Mouse (Mus musculus): ENCODE data around the gene Mob3a. TPM values are rescaled to one million over a fixed set of nuclear protein-coding genes. Genes with fewer than 3 reads are reported as not detected.

The Mob3a gene
- polyA plus RNA-seq, 1 experiment from 2014 or later = 34.5 TPM

- Histone ChIP-seq H3K79me2 (ENCODE audit: inconsistent target) (peaks cover 35% of the 10 kb centered on the region), H3K27ac (peak overlapping the region; percentile 100), H3K4me3 (ENCODE audit: inconsistent target) (peak overlapping the region; percentile 74), H3K36me3 (ENCODE audit: inconsistent target) (0 out of 2 replicates have a peak, but pooled peaks cover 5% of the 10 kb centered on the region)
- WGBS (ENCODE audit: missing documents) = under 1% methylated on average over 9 of the region's 9 CpGs
Observed at GRCm38 (mm10) chr10:80677128-80677875, 24.5 kb downstream of the Mob3a start.

- 1% methylated on average over 75 of the region's 78 CpGs for WGBS (ENCODE audit: missing documents)
- H3K79me2 ChIP-seq (ENCODE audit: inconsistent target) = peaks cover 44% of the 10 kb centered on the region
Observed at GRCm38 (mm10) chr10:80676198-80676928, 25.4 kb downstream of the Mob3a start.

GRCm38 (mm10) chr10:80675405-80676197 is 26.2 kb downstream of the Mob3a start:
- Histone ChIP-seq H3K4me3 (ENCODE audit: inconsistent target) (peak overlapping the region; percentile 93), H3K36me3 (ENCODE audit: inconsistent target) (peaks cover 21% of the 10 kb centered on the region), H3K79me2 (ENCODE audit: inconsistent target) (peaks cover 52% of the 10 kb centered on the region), H3K27ac (peak overlapping the region; percentile 73)
- 2% methylated on average over 30 of the region's 54 CpGs for WGBS (ENCODE audit: missing documents)

More at GRCm38 (mm10) chr10:80676198-80676928, 25.4 kb downstream of the Mob3a start:
- Histone ChIP-seq H3K27ac (peak overlapping the region; percentile 100), H3K36me3 (ENCODE audit: inconsistent target) (peaks cover 14% of the 10 kb centered on the region), H3K4me3 (ENCODE audit: inconsistent target) (peak overlapping the region; percentile 74)

- peaks cover 28% of the 10 kb centered on the region for H3K36me3 ChIP-seq (ENCODE audit: inconsistent target)
- peak overlapping the region; percentile 73 for H3K27ac ChIP-seq
- peak overlapping the region; percentile 93 for H3K4me3 ChIP-seq (ENCODE audit: inconsistent target)
- 4% methylated on average over 6 of the region's 6 CpGs for WGBS (ENCODE audit: missing documents)
- peaks cover 59% of the 10 kb centered on the region for H3K79me2 ChIP-seq (ENCODE audit: inconsistent target)
Observed at GRCm38 (mm10) chr10:80674851-80675404, 26.8 kb downstream of the Mob3a start.

GRCm38 (mm10) chr10:80674161-80674711 is 27.5 kb downstream of the Mob3a start:
- Histone ChIP-seq H3K36me3 (ENCODE audit: inconsistent target) (peaks cover 35% of the 10 kb centered on the region), H3K4me3 (ENCODE audit: inconsistent target) (peak overlapping the region; percentile 93), H3K27ac (peak overlapping the region; percentile 73), H3K79me2 (ENCODE audit: inconsistent target) (peaks cover 66% of the 10 kb centered on the region)
- 35% methylated on average over 5 of the region's 5 CpGs for WGBS (ENCODE audit: missing documents)

- Histone ChIP-seq H3K36me3 (ENCODE audit: inconsistent target) (peaks cover 40% of the 10 kb centered on the region), H3K27ac (peak overlapping the region; percentile 73; the same call in 1 of the 2 replicates), H3K4me3 (ENCODE audit: inconsistent target) (peak overlapping the region; percentile 93; the same call in 1 of the 2 replicates), H3K79me2 (ENCODE audit: inconsistent target) (peaks cover 71% of the 10 kb centered on the region)
- WGBS (ENCODE audit: missing documents) = 84% methylated on average over 3 of the region's 3 CpGs
Observed at GRCm38 (mm10) chr10:80673690-80674089, 28.1 kb downstream of the Mob3a start.

- no peak overlapping the region for H3K4me3 ChIP-seq (ENCODE audit: inconsistent target)
- 77% methylated on average over 11 of the region's 11 CpGs for WGBS (ENCODE audit: missing documents)
- H3K36me3 ChIP-seq (ENCODE audit: inconsistent target) = peaks cover 56% of the 10 kb centered on the region
- H3K79me2 ChIP-seq (ENCODE audit: inconsistent target) = peaks cover 77% of the 10 kb centered on the region
- H3K27ac ChIP-seq = 0 out of 2 replicates have a peak overlapping the region, but pooled peaks have one; percentile 5
Observed at GRCm38 (mm10) chr10:80671936-80672690, 29.7 kb downstream of the Mob3a start.

- peaks cover 77% of the 10 kb centered on the region for H3K79me2 ChIP-seq (ENCODE audit: inconsistent target)
- H3K27ac ChIP-seq = no peak overlapping the region
- H3K4me3 ChIP-seq (ENCODE audit: inconsistent target) = no peak overlapping the region
- WGBS (ENCODE audit: missing documents) = 92% methylated on average over 4 of the region's 4 CpGs
- peaks cover 56% of the 10 kb centered on the region for H3K36me3 ChIP-seq (ENCODE audit: inconsistent target)
Observed at GRCm38 (mm10) chr10:80671251-80671650, 30.5 kb downstream of the Mob3a start.

GRCm38 (mm10) chr10:80670531-80670930 is 31.2 kb downstream of the Mob3a start:
- peaks cover 56% of the 10 kb centered on the region for H3K36me3 ChIP-seq (ENCODE audit: inconsistent target)
- 94% methylated on average over 2 of the region's 2 CpGs for whole genome bisulfite sequencing (ENCODE audit: missing documents)
- peaks cover 75% of the 10 kb centered on the region for H3K79me2 ChIP-seq (ENCODE audit: inconsistent target)
- H3K27ac ChIP-seq = no peak overlapping the region
- H3K4me3 ChIP-seq (ENCODE audit: inconsistent target) = no peak overlapping the region

GRCm38 (mm10) chr10:80669737-80670485 is 31.9 kb downstream of the Mob3a start:
- H3K79me2 ChIP-seq (ENCODE audit: inconsistent target) = peaks cover 68% of the 10 kb centered on the region
- no peak overlapping the region for H3K4me3 ChIP-seq (ENCODE audit: inconsistent target)
- WGBS (ENCODE audit: missing documents) = 89% methylated on average over 7 of the region's 7 CpGs
- no peak overlapping the region for H3K27ac ChIP-seq
- peaks cover 56% of the 10 kb centered on the region for H3K36me3 ChIP-seq (ENCODE audit: inconsistent target)

GRCm38 (mm10) chr10:80669018-80669417 is 32.8 kb downstream of the Mob3a start:
- H3K79me2 ChIP-seq (ENCODE audit: inconsistent target) = peaks cover 60% of the 10 kb centered on the region
- peaks cover 56% of the 10 kb centered on the region for H3K36me3 ChIP-seq (ENCODE audit: inconsistent target)
- 89% methylated on average over 10 of the region's 12 CpGs for WGBS (ENCODE audit: missing documents)
- no peak overlapping the region for H3K4me3 ChIP-seq (ENCODE audit: inconsistent target)
- no peak overlapping the region for H3K27ac ChIP-seq

GRCm38 (mm10) chr10:80668614-80669013 is 33.2 kb downstream of the Mob3a start:
- Histone ChIP-seq H3K79me2 (ENCODE audit: inconsistent target) (peaks cover 55% of the 10 kb centered on the region), H3K4me3 (ENCODE audit: inconsistent target) (no peak overlapping the region), H3K27ac (no peak overlapping the region), H3K36me3 (ENCODE audit: inconsistent target) (peaks cover 56% of the 10 kb centered on the region)
- 82% methylated on average over 11 of the region's 11 CpGs for WGBS (ENCODE audit: missing documents)

Data from macrophage (primary cell).